Mouse (Mus musculus): Measurements from ENCODE around the gene Slc24a5. TPM values are rescaled to one million over a fixed set of nuclear protein-coding genes. Genes with fewer than 3 reads are reported as not detected.
A peak's percentile ranks its signal among the peaks of the same experiment; 100 is the strongest.
"Not testable (repeated sequence)": the region's sequence is repeated elsewhere in the genome, so short reads cannot be mapped to it uniquely, and the experiment has no call there.

Gene Slc24a5
- polyA plus RNA-seq, 1 experiment from 2014 or later, result 6.2 TPM

DNA sequence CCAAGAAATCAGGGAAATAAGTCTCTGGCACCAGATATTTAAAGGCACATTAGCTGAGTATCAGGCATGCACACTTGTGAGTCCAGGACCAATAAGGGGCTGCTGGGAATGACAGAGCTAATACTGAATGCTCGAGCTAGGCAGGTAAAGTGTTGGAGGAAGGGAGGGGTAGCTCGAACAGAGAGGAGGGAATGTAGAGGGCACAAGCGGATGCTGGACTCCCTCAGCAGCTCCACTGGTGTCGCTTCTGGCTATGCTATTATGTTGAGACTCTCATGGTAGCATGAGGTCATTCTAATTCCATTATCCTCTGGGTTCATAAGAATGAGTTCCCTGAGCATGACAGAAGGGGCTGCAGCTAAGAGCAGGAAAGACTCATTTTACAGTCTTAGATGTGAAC lies 5.0 kb upstream of the Slc24a5 start:
- Histone ChIP-seq H3K4me3 (no peak overlapping the region), H3K36me3 (no peaks in the 10 kb centered on the region), H3K27ac (replicated peaks) (no peak overlapping the region), H3K9ac (replicated peaks) (no peak overlapping the region), H3K27me3 (no peaks in the 10 kb centered on the region), H3K9me3 (no peaks in the 10 kb centered on the region), H3K4me2 (replicated peaks) (no peak overlapping the region), H3K4me1 (no peaks in the 10 kb centered on the region)
- 35% methylated on average over 4 of the region's 4 CpGs for WGBS
- ATAC-seq (replicated peaks), result 0 out of 2 replicates have a peak, but pooled peaks have one; percentile 35

DNA sequence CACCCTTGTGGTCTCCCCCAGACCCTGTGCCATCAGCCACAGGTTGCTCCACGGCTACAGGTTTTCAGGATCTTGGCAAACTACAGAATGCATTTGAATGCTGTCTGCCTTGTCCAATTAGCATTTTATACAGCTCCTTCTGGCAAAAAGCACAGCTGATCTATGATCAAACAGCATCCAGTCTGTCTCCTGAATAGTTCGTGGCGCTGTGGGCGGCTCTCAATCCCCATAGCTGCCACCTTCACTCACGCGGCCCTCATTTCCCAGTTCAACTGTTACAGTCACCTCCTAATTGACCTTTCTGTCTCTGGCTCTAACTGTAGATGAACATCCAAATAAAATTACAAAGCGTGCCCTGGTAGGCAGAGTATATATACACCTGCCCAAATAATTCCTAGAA lies 551 bp upstream of the Slc24a5 start:
- peak; percentile 39 for ATAC-seq (replicated peaks)

DNA sequence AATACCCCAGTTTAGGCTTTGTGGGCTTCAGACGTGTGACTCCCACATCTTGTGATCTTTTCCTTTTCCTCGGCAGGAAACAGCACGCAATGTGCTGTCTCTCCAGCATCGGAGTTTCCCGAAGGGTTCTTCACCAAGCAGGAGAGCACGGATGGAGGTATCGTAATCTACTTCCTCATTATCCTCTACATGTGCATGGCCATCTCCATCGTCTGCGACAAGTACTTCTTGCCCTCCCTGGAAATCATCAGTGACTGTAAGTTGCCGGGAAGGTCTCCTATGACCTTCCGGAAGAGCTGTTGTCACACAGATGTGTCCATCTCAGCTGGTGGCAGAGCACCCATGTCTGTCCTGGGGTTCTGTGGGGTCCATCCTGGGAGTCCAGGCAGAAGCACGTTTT lies 772 bp downstream of the Slc24a5 start:
- Histone ChIP-seq H3K4me1 (no peaks in the 10 kb centered on the region), H3K36me3 (no peaks in the 10 kb centered on the region), H3K27ac (replicated peaks) (no peak overlapping the region), H3K4me2 (replicated peaks) (no peak overlapping the region), H3K9ac (replicated peaks) (no peak overlapping the region), H3K9me3 (no peaks in the 10 kb centered on the region), H3K4me3 (no peak overlapping the region), H3K27me3 (no peaks in the 10 kb centered on the region)
- no peak for ATAC-seq (replicated peaks)
- WGBS, result 89% methylated on average over 12 of the region's 12 CpGs

More for the DNA sequence above, 551 bp upstream of the Slc24a5 start:
- Histone ChIP-seq H3K4me1 (no peaks in the 10 kb centered on the region), H3K9me3 (no peaks in the 10 kb centered on the region), H3K27me3 (no peaks in the 10 kb centered on the region), H3K9ac (replicated peaks) (no peak overlapping the region), H3K36me3 (no peaks in the 10 kb centered on the region), H3K4me3 (no peak overlapping the region), H3K4me2 (replicated peaks) (no peak overlapping the region), H3K27ac (replicated peaks) (no peak overlapping the region)
- WGBS, result 67% methylated on average over 7 of the region's 7 CpGs

DNA sequence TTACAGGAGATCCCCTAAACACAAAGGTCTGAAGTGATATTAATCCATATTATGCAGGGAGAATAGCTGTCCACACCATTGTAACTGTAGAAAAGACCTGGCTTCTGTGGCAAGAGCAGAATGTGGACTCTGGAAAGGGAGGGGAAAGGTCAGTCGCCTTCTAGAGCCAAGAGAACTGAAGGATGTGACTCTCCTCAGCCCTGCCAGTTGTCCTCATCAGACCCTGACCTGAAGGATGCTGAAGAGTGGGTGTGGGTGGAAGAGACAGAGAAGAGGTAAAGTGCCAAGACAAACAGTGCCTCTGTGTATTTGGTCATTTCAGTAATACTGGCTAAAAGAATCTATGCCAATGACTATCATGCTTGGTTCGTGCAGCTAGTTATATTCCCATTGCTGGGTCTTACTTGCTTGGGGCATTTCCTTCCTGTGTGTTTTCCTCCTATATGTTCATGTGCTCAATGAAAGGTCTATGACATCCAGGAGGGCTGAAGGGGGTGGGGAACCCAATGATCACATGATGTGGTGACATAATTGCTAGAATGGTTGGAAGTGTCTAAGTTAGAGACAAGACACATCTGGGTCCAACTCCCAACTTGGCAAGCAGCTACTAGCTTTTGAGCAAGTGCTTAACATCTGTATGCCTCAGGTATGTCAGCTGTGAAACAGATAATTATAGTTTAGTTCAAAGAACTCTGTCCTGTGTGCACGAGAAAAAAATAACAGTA lies 5.3 kb downstream of the Slc24a5 start:
- no peak overlapping the region for H3K9ac ChIP-seq (replicated peaks)
- no peak overlapping the region for H3K4me2 ChIP-seq (replicated peaks)
- WGBS, result 81% methylated on average over 3 of the region's 3 CpGs
- no peaks in the 10 kb centered on the region for H3K9me3 ChIP-seq
- no peaks in the 10 kb centered on the region for H3K27me3 ChIP-seq
- no peak overlapping the region for H3K4me3 ChIP-seq
- H3K27ac ChIP-seq (replicated peaks), result no peak overlapping the region
- no peaks in the 10 kb centered on the region for H3K4me1 ChIP-seq
- H3K36me3 ChIP-seq, result no peaks in the 10 kb centered on the region
- ATAC-seq (replicated peaks), result no peak

DNA sequence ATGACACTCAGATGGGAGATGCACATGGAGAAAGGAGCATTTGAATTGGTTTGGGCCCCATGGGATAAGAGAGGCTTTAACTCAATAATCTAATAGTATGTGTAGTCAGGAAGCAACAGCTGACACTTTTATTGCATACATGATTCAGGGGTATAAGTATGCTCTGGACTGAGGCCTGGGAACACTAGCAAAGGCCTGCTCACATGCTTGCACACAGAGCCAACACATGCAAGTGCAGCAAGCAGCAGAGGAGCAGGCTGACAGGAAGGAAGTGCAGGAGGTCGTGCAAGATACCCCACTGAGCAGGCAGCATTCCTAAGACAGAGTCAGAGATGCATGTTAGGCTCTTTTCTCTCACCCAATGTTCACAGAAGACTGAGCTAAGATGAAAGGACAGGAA lies 16.0 kb downstream of the Slc24a5 start:
- no peaks in the 10 kb centered on the region for H3K4me1 ChIP-seq
- H3K36me3 ChIP-seq, result peaks cover 41% of the 10 kb centered on the region
- WGBS, result 47% methylated on average over 1 of the region's 1 CpGs
- no peak overlapping the region for H3K4me3 ChIP-seq
- H3K9me3 ChIP-seq, result no peaks in the 10 kb centered on the region
- H3K9ac ChIP-seq (replicated peaks), result no peak overlapping the region
- no peak overlapping the region for H3K27ac ChIP-seq (replicated peaks)
- no peaks in the 10 kb centered on the region for H3K27me3 ChIP-seq
- no peak for ATAC-seq (replicated peaks)
- no peak overlapping the region for H3K4me2 ChIP-seq (replicated peaks)

DNA sequence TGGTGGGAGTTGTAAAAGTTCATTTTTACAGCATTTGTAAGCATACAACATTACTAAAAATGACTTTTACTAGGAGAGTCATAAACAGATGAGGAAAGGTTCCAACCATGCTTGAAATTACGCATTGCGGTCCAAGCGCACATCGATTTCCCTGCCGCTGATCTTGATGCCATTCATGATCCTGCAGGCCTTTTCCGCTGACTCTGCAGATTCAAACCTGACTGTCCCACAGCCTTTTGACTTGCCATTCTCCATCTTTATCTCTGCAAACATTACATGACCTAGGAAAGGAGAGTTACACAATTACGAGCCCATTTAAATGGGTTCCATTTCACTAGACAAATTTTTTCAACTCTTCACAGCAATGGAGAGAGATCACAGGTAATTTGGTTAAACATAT lies 20.8 kb downstream of the Slc24a5 start:
- Histone ChIP-seq H3K4me1 (no peaks in the 10 kb centered on the region), H3K27ac (replicated peaks) (no peak overlapping the region), H3K4me2 (replicated peaks) (no peak overlapping the region), H3K36me3 (peaks cover 53% of the 10 kb centered on the region), H3K4me3 (no peak overlapping the region), H3K9ac (replicated peaks) (no peak overlapping the region), H3K27me3 (no peaks in the 10 kb centered on the region), H3K9me3 (no peaks in the 10 kb centered on the region)
- no peak for ATAC-seq (replicated peaks)
- WGBS, result 93% methylated on average over 7 of the region's 7 CpGs

DNA sequence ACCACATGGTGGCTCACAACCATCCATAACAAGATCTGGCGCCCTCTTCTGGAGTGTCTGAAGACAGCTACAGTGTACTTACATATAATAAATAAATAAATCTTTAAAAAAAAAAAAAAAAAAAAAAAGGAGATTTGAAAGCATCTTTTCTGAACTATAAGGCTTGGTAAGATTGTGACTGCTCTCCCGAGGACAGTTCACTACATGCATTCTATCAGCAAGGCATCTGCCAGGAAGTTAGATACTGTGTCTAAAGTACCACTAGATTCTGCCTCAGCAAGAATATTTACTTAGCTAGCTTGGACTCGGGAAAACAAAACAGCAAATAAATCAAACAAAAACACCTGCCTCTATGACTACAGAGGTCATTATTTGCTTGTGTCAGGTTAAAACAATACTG lies 24.2 kb downstream of the Slc24a5 start:
- not testable (repeated sequence) for ATAC-seq (replicated peaks); H3K4me1 ChIP-seq; H3K4me2 ChIP-seq (replicated peaks); H3K9me3 ChIP-seq; H3K4me3 ChIP-seq; H3K9ac ChIP-seq (replicated peaks); H3K27me3 ChIP-seq; H3K27ac ChIP-seq (replicated peaks)
- H3K36me3 ChIP-seq, result peaks cover 55% of the 10 kb centered on the region
- 97% methylated on average over 3 of the region's 3 CpGs for WGBS

DNA sequence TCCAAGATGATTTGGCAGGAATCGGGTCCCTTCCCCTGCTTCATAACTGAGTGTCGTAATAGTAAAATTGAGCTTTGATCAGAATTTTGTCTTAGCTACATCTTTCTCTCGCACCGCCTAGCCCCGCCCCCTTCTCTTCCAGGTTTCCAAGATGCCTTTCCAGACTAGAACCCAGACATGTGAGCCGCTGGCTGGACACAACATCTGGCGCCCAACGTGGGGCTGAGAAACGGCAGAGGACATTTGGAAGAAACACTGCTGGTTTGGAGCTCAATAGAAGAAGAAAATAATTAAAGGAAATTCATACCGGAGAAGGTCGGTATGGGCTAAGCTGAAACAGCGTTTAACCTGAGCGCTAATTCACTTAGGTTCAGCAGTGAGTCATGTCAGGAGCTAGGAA lies 36.6 kb downstream of the Slc24a5 start:
- H3K9ac ChIP-seq (replicated peaks); H3K27ac ChIP-seq (replicated peaks); H3K4me1 ChIP-seq; H3K4me2 ChIP-seq (replicated peaks); H3K9me3 ChIP-seq; H3K4me3 ChIP-seq; ATAC-seq (replicated peaks); H3K27me3 ChIP-seq: not testable (repeated sequence)
- WGBS, result 95% methylated on average over 13 of the region's 13 CpGs
- peaks cover 62% of the 10 kb centered on the region for H3K36me3 ChIP-seq

DNA sequence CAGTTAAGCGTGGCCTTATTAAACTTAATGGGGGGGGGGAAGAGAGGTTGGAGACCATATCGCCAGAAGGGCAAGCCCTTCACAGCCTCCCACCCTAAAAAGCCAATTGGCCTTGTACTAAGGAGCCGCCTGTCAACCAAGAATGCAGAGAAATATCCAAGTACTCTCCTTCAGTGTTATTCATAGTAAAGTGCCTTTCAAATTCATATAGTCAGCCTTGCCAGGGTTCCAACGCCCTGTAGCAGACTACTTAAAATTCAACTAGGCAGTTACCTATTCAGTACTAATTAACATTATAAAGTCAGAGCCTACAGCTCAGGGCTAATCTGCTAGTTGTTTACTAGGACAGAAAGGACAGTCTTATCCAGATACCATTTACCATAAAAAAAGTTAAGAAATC lies 38.6 kb downstream of the Slc24a5 start:
- not testable (repeated sequence) for H3K9me3 ChIP-seq; H3K4me3 ChIP-seq; ATAC-seq (replicated peaks); H3K27ac ChIP-seq (replicated peaks); H3K4me1 ChIP-seq; H3K4me2 ChIP-seq (replicated peaks); H3K27me3 ChIP-seq; H3K9ac ChIP-seq (replicated peaks)
- H3K36me3 ChIP-seq, result peaks cover 47% of the 10 kb centered on the region
- WGBS, result 67% methylated on average over 4 of the region's 4 CpGs

DNA sequence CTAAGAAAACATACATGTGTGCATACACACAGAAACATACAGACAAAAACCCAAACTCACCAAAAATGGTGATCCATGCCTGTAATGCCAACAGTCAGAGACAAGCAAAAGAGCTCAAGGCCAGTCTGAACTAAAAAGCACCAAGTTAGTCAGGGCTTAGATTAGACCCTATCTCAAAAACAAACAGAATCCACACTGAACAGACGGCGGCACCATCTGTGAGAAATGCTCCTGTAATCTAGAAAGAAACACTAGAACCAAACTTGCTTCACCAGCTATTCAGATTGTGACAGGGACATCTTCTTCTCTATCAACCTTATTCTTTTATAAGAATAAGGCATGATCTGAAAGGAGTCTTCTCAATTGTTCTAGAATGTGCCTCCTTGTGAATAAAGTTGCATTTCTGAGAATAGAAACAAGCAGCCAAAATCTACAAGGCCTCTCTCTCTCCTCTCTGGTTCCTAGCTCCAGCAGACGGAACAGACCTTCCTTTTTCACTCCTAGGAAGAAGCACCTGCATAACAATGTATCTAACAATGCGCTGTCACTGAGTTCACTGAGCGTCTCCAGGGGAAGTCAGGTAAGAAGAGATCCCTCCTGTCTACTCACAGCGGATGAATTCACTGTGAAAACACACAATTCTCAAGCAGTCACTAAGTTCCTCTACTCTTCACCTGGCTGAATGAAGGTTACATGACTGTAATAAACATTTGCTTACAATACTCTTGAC lies 51.6 kb downstream of the Slc24a5 start:
- Histone ChIP-seq H3K4me2 (replicated peaks) (no peak overlapping the region), H3K36me3 (peaks cover 18% of the 10 kb centered on the region), H3K9me3 (no peaks in the 10 kb centered on the region), H3K27me3 (no peaks in the 10 kb centered on the region), H3K27ac (replicated peaks) (no peak overlapping the region; the same call in 1 of the 2 replicates), H3K4me3 (no peak overlapping the region), H3K9ac (replicated peaks) (no peak overlapping the region), H3K4me1 (peaks cover 37% of the 10 kb centered on the region)
- ATAC-seq (replicated peaks), result no peak
- 66% methylated on average over 6 of the region's 6 CpGs for WGBS

DNA sequence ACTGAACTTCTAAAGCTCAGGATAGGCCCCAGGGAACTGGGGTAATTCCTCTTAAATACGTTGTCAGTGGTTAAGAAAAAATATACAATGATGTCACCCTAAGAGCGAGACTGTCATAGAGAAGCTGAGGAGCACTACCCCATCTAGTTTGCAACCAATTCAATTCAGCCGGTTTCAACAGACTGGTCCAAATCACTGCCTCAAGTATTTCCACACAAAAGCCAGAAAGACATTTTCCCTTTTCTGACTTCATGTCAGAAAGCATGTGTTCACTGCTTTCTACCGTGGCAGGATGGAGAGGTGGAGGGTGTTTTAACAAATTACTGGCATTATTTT lies 54.3 kb downstream of the Slc24a5 start:
- ATAC-seq (replicated peaks), result peak; percentile 15; the same call in 1 of the 2 replicates
- H3K27ac ChIP-seq (replicated peaks), result peak overlapping the region; percentile 94
- H3K9ac ChIP-seq (replicated peaks), result peak overlapping the region; percentile 95
- H3K27me3 ChIP-seq, result no peaks in the 10 kb centered on the region
- under 1% methylated on average over 4 of the region's 4 CpGs for WGBS
- H3K4me2 ChIP-seq (replicated peaks), result peak overlapping the region; percentile 52
- peak overlapping the region; percentile 69 for H3K4me3 ChIP-seq
- H3K36me3 ChIP-seq, result no peaks in the 10 kb centered on the region
- H3K4me1 ChIP-seq, result peaks cover 32% of the 10 kb centered on the region
- H3K9me3 ChIP-seq, result no peaks in the 10 kb centered on the region

DNA sequence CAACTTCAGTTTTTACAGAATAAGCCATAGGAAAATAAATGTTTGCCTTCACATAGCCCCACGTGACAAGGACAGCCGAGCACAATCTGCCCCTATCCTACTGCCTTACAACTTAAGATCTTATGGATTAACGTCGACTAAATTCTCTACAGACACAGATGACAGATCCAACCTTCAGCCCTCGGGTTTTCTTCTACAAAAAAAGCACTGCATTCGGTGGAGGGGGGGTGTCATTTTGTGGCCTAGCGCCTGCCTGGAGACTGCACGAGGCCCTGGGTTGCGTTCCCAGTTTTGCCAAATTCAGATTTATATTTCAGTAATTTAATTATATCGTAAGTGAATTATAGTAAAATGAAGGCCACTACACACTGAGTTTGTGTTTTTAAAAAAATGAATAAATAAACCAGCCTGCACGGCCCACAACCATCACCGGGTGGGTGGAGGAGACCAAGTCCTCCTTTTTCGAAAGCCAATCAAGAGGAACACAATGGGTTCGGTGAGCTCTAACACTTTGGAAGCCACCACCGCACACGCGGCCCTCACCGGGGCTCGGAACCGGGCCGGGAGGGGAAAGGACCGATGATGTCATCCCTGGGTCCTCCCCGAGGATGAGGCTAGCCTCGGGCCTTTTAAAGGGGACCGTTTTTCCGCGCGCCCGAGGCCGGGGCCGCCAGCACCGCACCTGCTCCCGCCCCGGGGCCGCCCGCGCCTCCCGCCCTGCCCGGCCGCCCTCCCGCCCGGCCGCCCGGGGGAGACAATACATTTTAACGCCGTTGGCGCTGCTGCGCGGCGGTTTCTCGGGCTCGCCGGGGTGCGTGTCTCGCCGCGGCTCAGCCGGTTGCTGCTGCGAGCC lies 54.9 kb downstream of the Slc24a5 start:
- H3K9me3 ChIP-seq, result no peaks in the 10 kb centered on the region
- H3K27me3 ChIP-seq, result no peaks in the 10 kb centered on the region
- peak overlapping the region; percentile 52 for H3K4me2 ChIP-seq (replicated peaks)
- H3K36me3 ChIP-seq, result no peaks in the 10 kb centered on the region
- H3K9ac ChIP-seq (replicated peaks), result peak overlapping the region; percentile 95
- ATAC-seq (replicated peaks), result peak; percentile 83
- H3K27ac ChIP-seq (replicated peaks), result peak overlapping the region; percentile 94
- peak overlapping the region; percentile 69 for H3K4me3 ChIP-seq
- peaks cover 32% of the 10 kb centered on the region for H3K4me1 ChIP-seq
- under 1% methylated on average over 39 of the region's 59 CpGs for WGBS

All from forebrain, embryonic 15.5 days (tissue).